Mouse (Mus musculus): ENCODE measurements around the gene Lgals1.

GRCm38 (mm10) chr15:78977676-78978159 is 51.2 kb downstream of the Lgals1 start:
- TF ChIP-seq CTCF (IDR thresholded peaks at IDR 0.05; ENCODE audit: borderline replicate concordance, extremely low read depth, insufficient read depth, insufficient read length) = no peak
- TF ChIP-seq POLR2A (IDR thresholded peaks at IDR 0.05; ENCODE audit: borderline replicate concordance, extremely low read depth, insufficient read depth, insufficient read length, poor library complexity, severe bottlenecking) = no peak
